Mouse (Mus musculus) embryonic facial prominence, embryonic 13.5 days (tissue): ENCODE results near the gene Gpr37l1. TPM values are rescaled to one million over a fixed set of nuclear protein-coding genes. Genes with fewer than 3 reads are reported as not detected.
"Not testable (repeated sequence)": the region's sequence is repeated elsewhere in the genome, so short reads cannot be mapped to it uniquely, and the experiment has no call there.

ENCODE experiments used
- ATAC-seq: fragments of 200-750 bp; cut with Nextera tagmentation; 2 replicates; pipeline ENCODE4 v1.8.0; 2017; ENCODE audit warnings: low read depth; ENCODE audit not compliant: insufficient number of reproducible peaks, insufficient read depth, low FRiP score, low TSS enrichment
- H3K27ac ChIP-seq: fragments of 300-500 bp; sonication (generic); 2 replicates; pipeline ENCODE4 v1.5.1; 2015; ENCODE audit warnings: moderate library complexity, mild to moderate bottlenecking, inconsistent platforms
- H3K27me3 ChIP-seq: fragments of 300-500 bp; sonication (generic); 2 replicates; pipeline ENCODE4 v1.6.1; 2015; ENCODE audit warnings: mild to moderate bottlenecking, inconsistent platforms
- H3K36me3 ChIP-seq: fragments of 300-500 bp; sonication (generic); 2 replicates; pipeline ENCODE4 v1.6.1; 2015; ENCODE audit warnings: mild to moderate bottlenecking, inconsistent platforms
- H3K4me1 ChIP-seq: fragments of 300-500 bp; sonication (generic); 2 replicates; pipeline ENCODE4 v1.6.1; 2015; ENCODE audit warnings: inconsistent platforms
- H3K4me2 ChIP-seq: fragments of 300-500 bp; sonication (generic); 2 replicates; pipeline ENCODE4 v1.6.1; 2015; ENCODE audit warnings: moderate library complexity, mild to moderate bottlenecking, inconsistent platforms
- H3K4me3 ChIP-seq: fragments of 300-500 bp; sonication (generic); 2 replicates; pipeline ENCODE4 v1.5.1; 2015; ENCODE audit warnings: mild to moderate bottlenecking, inconsistent platforms
- H3K9ac ChIP-seq: fragments of 300-500 bp; sonication (generic); 2 replicates; pipeline ENCODE4 v1.6.1; 2015; ENCODE audit warnings: mild to moderate bottlenecking, inconsistent platforms
- H3K9me3 ChIP-seq: fragments of 300-500 bp; sonication (generic); 2 replicates; pipeline ENCODE4 v1.6.1; 2016; ENCODE audit warnings: inconsistent platforms
- WGBS: fragments of 180-500 bp; shearing (Covaris S2); methylation state at CpG from one replicate; pipeline ENCODE4 v1.1.7; 2015; ENCODE audit warnings: mixed read lengths; 5-methylcytosine and 5-hydroxymethylcytosine counted together
- polyA plus RNA-seq: library from polyadenylated mRNA; unstranded; fragments of >200 nt; fragmentation: Nextera tagmentation; extraction: Ambion mirVana; gene quantifications from 2 replicates; pipeline ENCODE4 v1.2.1, GENCODE M21; 2015

Gpr37l1 gene
- polyA plus RNA-seq, 1 experiment from 2014 or later, result not detected

DNA sequence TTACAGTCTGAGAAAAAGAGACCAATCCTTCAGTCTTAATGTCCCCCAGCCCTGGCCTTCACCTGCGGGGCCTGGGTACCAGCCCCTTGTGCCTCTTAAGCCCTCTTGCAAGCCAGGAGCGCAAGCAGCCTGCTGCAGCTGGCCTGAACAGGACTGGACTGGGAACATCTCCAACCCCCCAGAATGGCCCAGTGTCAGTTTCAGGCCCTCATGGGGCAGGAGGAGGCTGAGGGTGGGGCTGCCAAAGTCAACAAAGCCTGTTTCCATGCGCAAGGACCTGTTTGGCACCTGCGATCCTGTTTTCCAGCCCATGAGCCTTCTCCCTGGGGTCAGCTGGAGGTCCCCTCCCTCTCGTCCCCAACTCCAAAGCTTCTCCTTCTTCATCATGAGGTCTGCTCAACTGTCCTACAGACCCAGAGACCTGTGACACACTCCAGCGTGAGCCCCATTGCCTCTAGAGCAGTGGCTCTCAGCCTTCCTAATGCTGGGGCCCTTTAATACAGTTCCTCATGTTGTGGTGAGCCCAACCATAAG, 28.5 kb upstream of the Gpr37l1 start:
- no peak overlapping the region; the same call in 1 of the 2 replicates for H3K27ac ChIP-seq
- no peak overlapping the region for H3K9ac ChIP-seq
- 82% methylated on average over 6 of the region's 6 CpGs for WGBS
- H3K4me2 ChIP-seq, result no peak overlapping the region
- no peaks in the 10 kb centered on the region for H3K9me3 ChIP-seq
- H3K4me1 ChIP-seq, result peaks cover 17% of the 10 kb centered on the region
- no peaks in the 10 kb centered on the region for H3K27me3 ChIP-seq
- no peak overlapping the region for H3K4me3 ChIP-seq
- H3K36me3 ChIP-seq, result no peaks in the 10 kb centered on the region
- ATAC-seq, result no peak

DNA sequence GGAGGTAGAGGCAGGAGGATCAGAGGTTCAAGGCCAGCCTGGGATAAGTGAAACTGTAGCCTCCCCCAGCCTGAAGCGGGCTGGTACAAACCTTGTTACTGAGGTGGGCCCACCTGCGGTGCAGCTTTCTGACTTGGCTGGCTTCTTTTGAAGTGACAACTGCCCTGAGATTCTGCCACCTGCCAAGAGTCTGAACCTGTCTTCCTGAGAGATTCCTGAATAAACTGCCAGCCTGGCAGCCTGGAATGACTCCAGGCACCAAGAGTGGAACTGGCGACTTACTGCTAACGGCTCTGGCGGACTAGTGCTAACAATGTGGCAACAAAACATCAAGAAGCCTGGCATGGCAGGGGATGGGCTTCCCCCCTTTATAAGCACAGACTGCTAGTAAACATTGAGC, 26.9 kb upstream of the Gpr37l1 start:
- not testable (repeated sequence) for H3K4me3 ChIP-seq, H3K4me2 ChIP-seq, H3K27ac ChIP-seq, H3K36me3 ChIP-seq, H3K27me3 ChIP-seq, H3K9ac ChIP-seq, ATAC-seq, H3K9me3 ChIP-seq
- peaks cover 11% of the 10 kb centered on the region for H3K4me1 ChIP-seq
- 87% methylated on average over 5 of the region's 5 CpGs for WGBS

DNA sequence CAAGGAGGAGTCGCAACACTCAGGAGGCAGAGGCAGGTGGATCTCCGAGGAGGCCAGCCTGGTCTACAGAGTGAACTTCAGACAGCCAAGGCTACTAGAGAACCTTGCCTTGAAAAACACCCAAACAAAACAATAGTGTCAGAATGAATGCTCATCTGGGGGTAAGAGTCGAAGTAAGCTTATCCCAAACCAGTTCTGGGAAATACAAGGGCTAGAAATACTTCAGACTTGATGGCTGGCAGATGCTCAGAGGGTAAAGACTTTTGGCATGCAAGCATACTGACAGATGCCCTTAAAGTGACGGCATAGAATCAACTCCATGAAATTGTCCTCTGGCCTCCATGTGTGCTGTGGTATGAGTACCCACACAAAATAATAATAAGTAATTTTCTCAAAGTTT, 21.7 kb upstream of the Gpr37l1 start:
- no peak for ATAC-seq
- H3K36me3 ChIP-seq, result no peaks in the 10 kb centered on the region
- H3K9ac ChIP-seq, result no peak overlapping the region
- H3K9me3 ChIP-seq, result no peaks in the 10 kb centered on the region
- no peak overlapping the region for H3K27ac ChIP-seq
- 84% methylated on average over 4 of the region's 4 CpGs for WGBS
- no peak overlapping the region for H3K4me2 ChIP-seq
- no peak overlapping the region for H3K4me3 ChIP-seq
- peaks cover under 1% of the 10 kb centered on the region; the same call in 1 of the 2 replicates for H3K4me1 ChIP-seq
- peaks cover 5% of the 10 kb centered on the region for H3K27me3 ChIP-seq

DNA sequence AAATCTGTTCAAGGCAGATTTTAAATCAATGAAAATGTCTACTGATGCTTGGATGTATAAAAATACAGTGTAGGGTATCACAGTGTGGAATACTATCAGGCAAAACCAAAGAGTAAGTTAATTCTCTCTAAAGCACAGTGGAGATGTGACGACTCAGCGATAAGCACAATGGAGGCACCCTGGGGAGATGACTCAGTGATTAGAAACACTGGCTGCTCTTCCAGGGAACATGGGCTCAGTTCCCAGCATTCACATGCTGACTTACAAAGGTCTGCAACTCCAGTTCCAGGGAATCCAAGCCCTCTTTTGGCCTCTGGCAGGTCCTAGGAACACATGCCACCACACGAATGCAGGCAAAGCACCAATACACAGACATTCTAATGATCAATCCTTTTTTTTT, 20.7 kb upstream of the Gpr37l1 start:
- H3K4me2 ChIP-seq, result no peak overlapping the region
- H3K4me1 ChIP-seq, result peaks cover 6% of the 10 kb centered on the region; the same call in 1 of the 2 replicates
- H3K27me3 ChIP-seq, result peaks cover 5% of the 10 kb centered on the region
- no peak overlapping the region for H3K4me3 ChIP-seq
- no peaks in the 10 kb centered on the region for H3K36me3 ChIP-seq
- 32% methylated on average over 3 of the region's 3 CpGs for WGBS
- H3K9ac ChIP-seq, result no peak overlapping the region
- no peak for ATAC-seq
- H3K27ac ChIP-seq, result no peak overlapping the region
- H3K9me3 ChIP-seq, result no peaks in the 10 kb centered on the region

DNA sequence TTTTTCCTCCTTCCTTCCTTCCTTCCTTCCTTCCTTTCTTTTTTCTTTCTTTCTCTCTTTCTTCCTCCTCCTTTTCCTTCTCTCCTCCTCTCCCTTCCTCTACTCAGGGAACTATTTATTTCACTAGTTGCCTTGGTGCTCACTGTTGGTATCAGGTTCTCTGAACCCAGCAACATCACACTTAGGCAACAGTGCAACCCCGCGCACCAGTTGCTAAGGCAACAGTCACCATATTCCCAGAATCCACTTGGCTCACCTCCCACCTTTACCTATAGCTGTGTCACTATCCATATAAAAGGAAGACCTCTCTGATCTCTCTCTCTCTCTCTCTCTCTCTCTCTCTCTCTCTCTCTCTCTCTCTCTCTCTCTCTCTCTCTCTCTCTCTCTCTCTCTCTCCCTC, 19.5 kb upstream of the Gpr37l1 start:
- not testable (repeated sequence) for ATAC-seq, H3K36me3 ChIP-seq, H3K4me1 ChIP-seq, H3K27me3 ChIP-seq, H3K27ac ChIP-seq, H3K9ac ChIP-seq, H3K4me2 ChIP-seq, H3K4me3 ChIP-seq, H3K9me3 ChIP-seq
- WGBS, result 36% methylated on average over 2 of the region's 2 CpGs

DNA sequence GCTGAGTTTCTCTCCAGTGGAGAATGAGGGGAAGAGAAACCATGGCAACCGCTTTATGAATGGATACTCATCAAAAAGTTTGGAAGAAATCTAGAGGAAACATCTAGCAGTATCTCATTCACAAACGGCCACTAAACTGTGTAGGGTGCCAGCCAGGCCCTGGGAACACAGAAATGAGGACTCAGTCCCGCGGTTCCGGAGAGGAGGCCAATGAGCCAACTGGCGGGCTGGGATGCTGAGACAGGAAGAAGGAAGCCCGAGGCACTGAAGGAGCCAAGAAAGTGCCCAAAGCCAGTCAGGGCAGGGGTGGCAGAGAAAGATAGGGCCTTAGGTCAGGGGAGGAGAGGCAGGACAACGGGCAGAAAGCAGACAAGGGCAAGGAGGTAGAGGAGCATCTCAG, 18.9 kb upstream of the Gpr37l1 start:
- Histone ChIP-seq H3K9ac (no peak overlapping the region), H3K27ac (no peak overlapping the region), H3K4me1 (peaks cover 6% of the 10 kb centered on the region; the same call in 1 of the 2 replicates), H3K4me3 (no peak overlapping the region), H3K4me2 (no peak overlapping the region), H3K36me3 (no peaks in the 10 kb centered on the region), H3K9me3 (no peaks in the 10 kb centered on the region), H3K27me3 (peaks cover 5% of the 10 kb centered on the region)
- ATAC-seq, result no peak
- 43% methylated on average over 8 of the region's 8 CpGs for WGBS

DNA sequence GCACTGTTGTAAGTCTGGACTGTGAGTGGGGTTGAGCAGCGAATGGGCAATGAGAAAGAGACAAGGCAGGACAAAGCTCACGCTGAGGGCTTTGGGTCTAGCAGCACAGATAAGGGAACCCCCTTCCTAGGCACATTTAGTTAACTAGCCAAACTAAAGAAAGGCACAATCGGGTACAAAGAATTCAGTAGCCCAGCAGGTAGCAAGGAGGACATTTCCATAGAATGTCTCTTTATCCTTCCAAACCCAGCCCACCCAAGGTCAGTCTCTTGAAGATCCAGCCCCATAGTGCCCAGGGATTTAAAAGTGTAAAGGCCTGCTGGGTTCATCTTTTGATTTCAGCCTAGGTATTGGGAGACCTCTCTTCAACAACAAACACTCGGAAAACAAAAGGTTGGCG, 18.5 kb upstream of the Gpr37l1 start:
- no peak overlapping the region for H3K4me2 ChIP-seq
- 42% methylated on average over 5 of the region's 5 CpGs for WGBS
- H3K27ac ChIP-seq, result no peak overlapping the region
- no peak overlapping the region for H3K4me3 ChIP-seq
- no peak overlapping the region for H3K9ac ChIP-seq
- ATAC-seq, result no peak
- H3K4me1 ChIP-seq, result peaks cover 6% of the 10 kb centered on the region; the same call in 1 of the 2 replicates
- H3K9me3 ChIP-seq, result no peaks in the 10 kb centered on the region
- H3K27me3 ChIP-seq, result peaks cover 5% of the 10 kb centered on the region
- no peaks in the 10 kb centered on the region for H3K36me3 ChIP-seq

DNA sequence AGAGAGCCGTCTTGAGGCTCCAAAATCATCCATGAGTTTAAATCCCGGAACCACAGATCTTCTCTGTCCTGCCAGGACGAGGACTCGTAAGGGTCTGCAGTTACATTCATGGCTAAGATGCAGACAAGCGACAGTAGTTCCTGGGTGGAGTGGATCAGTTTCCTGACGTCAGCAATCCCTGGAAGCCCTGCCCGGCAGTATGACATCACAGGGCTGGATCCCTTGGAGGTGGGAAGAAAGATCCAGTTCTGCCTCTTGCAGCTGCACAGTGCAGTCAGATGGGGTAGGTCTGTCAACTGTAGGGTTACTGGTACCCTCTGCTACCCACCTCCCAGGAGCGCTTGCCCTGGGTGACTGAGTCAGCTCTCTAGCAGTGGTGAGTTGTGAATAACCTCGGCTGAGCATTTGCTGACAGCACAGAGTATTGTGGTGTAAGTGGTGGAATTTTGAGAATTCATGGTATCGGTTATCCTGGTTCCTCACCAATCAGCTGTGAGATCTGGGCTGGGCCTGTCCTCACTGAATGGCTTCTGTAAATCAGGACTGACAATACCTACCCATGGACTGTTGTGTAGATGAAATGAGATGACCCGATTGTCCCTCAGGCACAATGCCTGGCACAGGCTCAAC, 16.6 kb upstream of the Gpr37l1 start:
- no peak overlapping the region for H3K4me2 ChIP-seq
- peaks cover 5% of the 10 kb centered on the region for H3K27me3 ChIP-seq
- no peak overlapping the region for H3K27ac ChIP-seq
- no peak for ATAC-seq
- no peak overlapping the region for H3K4me3 ChIP-seq
- no peak overlapping the region for H3K9ac ChIP-seq
- H3K36me3 ChIP-seq, result no peaks in the 10 kb centered on the region
- WGBS, result 51% methylated on average over 11 of the region's 11 CpGs
- H3K4me1 ChIP-seq, result peaks cover 8% of the 10 kb centered on the region; the same call in 1 of the 2 replicates
- no peaks in the 10 kb centered on the region for H3K9me3 ChIP-seq

DNA sequence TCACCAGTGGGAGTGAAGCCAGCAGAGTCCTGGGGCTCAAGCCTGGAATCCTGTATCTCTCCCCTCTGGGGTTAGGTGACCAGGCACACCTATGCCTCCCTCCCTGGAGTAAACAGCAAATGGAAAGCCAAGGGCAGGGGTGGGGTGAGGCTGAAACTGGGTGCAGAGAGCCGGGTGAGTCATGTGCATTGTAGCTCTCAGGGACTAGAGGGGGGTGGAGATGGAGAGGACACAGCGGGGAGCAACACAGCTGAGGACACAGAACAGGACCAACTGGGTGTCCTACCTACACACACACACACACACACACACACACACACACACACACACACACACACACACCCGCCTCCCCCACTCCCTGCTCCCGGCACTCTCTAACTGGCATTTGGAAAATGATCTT, 16.0 kb upstream of the Gpr37l1 start:
- WGBS, result 74% methylated on average over 3 of the region's 4 CpGs
- Histone ChIP-seq H3K4me3 (no peak overlapping the region), H3K36me3 (no peaks in the 10 kb centered on the region), H3K27me3 (peaks cover 5% of the 10 kb centered on the region), H3K4me1 (peaks cover 8% of the 10 kb centered on the region; the same call in 1 of the 2 replicates), H3K9ac (no peak overlapping the region), H3K4me2 (no peak overlapping the region), H3K9me3 (no peaks in the 10 kb centered on the region), H3K27ac (no peak overlapping the region)
- no peak for ATAC-seq

DNA sequence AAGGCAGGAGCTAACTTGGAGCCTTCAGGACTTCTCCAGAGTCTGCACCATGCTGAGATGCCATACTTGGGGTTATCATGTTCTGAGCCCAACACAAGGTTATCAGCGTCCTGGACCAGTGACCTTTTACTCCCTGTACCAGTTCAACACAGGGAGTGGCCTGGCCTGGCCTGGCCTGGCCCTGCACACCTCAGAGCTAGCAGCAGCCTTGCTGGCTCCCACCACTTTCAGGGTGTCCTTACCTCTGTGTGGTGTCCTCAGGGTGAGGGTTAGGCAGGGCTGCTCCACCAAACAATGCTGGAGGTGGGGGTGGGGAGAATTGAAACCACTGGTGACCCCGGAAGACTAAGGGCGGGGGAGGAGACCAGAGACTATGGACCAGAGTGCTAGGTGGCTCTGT, 15.5 kb upstream of the Gpr37l1 start:
- Histone ChIP-seq H3K27ac (no peak overlapping the region), H3K9ac (no peak overlapping the region), H3K4me3 (no peak overlapping the region), H3K4me1 (peaks cover 8% of the 10 kb centered on the region; the same call in 1 of the 2 replicates), H3K36me3 (no peaks in the 10 kb centered on the region), H3K9me3 (no peaks in the 10 kb centered on the region), H3K4me2 (no peak overlapping the region), H3K27me3 (peaks cover 5% of the 10 kb centered on the region)
- WGBS, result 68% methylated on average over 3 of the region's 3 CpGs
- no peak for ATAC-seq

DNA sequence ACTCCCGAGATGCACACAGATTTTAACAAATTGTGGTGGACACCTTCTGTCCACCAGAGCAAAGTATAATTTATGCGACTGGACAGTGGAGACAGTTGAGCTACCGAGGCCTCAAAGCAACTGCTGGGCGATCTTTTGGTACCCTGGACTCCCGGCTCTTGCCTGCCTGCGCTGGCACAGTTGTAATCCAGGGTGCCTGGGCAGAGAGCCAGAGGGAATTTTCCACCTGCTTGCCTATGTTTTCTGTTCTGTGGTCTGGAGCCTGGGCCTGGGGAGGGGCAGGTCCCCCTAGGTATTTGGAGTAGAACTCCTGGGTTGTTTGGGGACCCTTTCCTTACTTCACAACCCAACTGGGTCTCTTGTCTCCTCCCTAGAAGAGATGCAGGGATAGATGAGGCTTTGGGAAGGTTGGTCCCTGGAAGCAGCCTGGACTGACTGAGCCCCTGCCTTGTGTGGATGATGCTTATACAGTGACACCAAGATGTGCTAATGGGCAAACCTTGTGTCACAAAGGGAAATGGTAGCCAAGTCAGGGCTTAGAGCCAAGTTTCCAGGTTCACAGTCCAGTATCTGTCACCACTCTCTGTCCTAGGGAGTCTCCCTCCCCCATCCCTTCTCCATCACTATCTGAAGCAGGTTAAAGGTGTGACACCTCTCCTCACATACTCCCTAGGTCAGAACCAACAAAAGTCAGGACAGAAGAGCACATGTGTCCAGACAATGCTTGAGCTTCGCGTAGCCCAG, 14.6 kb upstream of the Gpr37l1 start:
- Histone ChIP-seq H3K4me3 (no peak overlapping the region), H3K27ac (no peak overlapping the region), H3K27me3 (peaks cover 5% of the 10 kb centered on the region), H3K9me3 (no peaks in the 10 kb centered on the region), H3K4me1 (peaks cover 8% of the 10 kb centered on the region; the same call in 1 of the 2 replicates), H3K9ac (no peak overlapping the region), H3K4me2 (no peak overlapping the region), H3K36me3 (no peaks in the 10 kb centered on the region)
- WGBS, result 79% methylated on average over 8 of the region's 8 CpGs
- no peak for ATAC-seq

DNA sequence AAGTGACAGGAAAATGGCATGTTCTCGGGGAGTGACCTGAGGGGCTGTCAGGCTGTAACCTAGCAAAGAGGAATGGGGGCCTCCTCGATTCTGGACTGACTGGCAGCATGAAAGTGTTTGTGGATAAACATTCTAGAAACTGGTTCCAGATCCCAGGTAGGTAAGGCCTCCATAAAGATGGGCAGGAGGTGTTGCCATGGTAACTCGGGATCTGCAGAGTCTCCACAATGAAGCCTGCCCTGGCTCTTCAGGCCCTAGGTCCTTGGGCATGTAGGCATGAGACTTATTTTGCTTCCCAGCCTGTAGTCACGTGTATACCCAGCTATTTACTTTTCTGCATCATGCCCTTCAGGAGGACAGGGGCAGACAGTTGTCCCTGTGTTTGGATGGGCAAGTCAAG, 13.8 kb upstream of the Gpr37l1 start:
- no peak for ATAC-seq
- Histone ChIP-seq H3K4me2 (no peak overlapping the region), H3K27me3 (peaks cover 5% of the 10 kb centered on the region), H3K9ac (no peak overlapping the region), H3K4me1 (peaks cover 8% of the 10 kb centered on the region; the same call in 1 of the 2 replicates), H3K36me3 (no peaks in the 10 kb centered on the region), H3K27ac (no peak overlapping the region), H3K4me3 (no peak overlapping the region), H3K9me3 (no peaks in the 10 kb centered on the region)
- 69% methylated on average over 4 of the region's 4 CpGs for WGBS
